Mouse (Mus musculus) olfactory bulb, adult 2 months (tissue): ENCODE measurements around the gene Mtx1.

Source experiments
- CTCF ChIP-seq: fragments of 200-500 bp; IDR thresholded peaks from 2 replicates; pipeline ENCODE4 v1.5.1; 2012; ENCODE audit warnings: low read depth, mild to moderate bottlenecking, low read length, moderate library complexity; ENCODE audit not compliant: insufficient read depth
- POLR2A ChIP-seq: fragments of 200-500 bp; IDR thresholded peaks from 2 replicates; pipeline ENCODE4 v1.6.1; 2012; ENCODE audit warnings: mild to moderate bottlenecking, low read depth, low read length, moderate library complexity; ENCODE audit not compliant: insufficient read depth

DNA sequence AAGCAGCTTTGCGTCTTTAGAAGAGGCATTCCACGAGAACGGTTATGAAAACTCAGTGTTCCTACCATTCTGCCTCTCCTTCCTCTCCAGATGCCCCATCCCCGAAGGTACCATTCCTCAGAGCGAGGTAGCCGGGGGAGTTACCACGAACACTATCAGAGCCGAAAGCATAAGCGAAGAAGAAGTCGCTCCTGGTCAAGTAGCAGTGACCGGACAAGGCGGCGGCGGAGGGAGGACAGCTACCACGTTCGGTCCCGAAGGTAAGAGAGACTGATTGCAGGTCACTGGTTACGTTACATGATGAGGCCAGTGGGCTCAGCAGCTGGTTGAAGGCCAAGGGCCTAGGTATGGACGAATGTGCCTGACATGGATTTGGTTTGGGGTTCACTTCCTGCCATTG is 59.9 kb downstream of the Mtx1 start:
- TF ChIP-seq CTCF (no peak), POLR2A (no peak)
